Mouse (Mus musculus): ENCODE measurements around the gene Ubtf. TPM values are rescaled to one million over a fixed set of nuclear protein-coding genes. Genes with fewer than 3 reads are reported as not detected.
"Not testable (repeated sequence)": the region's sequence is repeated elsewhere in the genome, so short reads cannot be mapped to it uniquely, and the experiment has no call there.

Gene Ubtf
- total RNA-seq, 2 experiments from 2014 or later, result 101 to 103 TPM

- DNase-seq, result peak; percentile 54 to 78
These were observed 23.7 kb downstream of the Ubtf start for GRCm38 (mm10) chr11:102295598-102296471.

- no peak for DNase-seq
These were observed 24.5 kb downstream of the Ubtf start for GRCm38 (mm10) chr11:102294887-102295597.

- no peak for DNase-seq
These were observed 25.1 kb downstream of the Ubtf start for GRCm38 (mm10) chr11:102294416-102294815.

- DNase-seq, result no peak
These were observed 25.6 kb downstream of the Ubtf start for GRCm38 (mm10) chr11:102293971-102294370.

DNA sequence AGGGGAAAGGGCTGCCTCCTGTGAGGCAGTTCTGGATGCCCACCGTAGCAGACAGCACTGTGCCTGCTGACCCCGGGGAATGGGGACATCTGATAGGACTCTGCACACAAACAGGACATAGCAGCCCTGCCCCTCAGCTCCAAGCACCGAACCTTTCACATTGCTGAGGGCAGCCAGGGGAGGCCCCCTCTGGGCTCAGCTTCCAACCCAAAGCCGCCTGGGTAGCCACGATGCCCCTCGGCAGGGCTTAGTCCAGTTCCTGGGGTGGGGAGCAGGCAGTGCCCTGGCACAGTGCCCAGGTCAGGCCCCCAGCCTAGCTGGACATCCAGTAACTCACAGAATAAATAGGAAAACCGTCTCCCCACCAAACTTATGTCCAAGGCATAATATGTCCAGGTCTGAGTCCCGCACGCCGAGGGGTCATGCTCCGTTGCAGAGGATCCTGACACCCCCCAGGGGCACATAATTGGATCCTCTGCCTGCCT, 28.4 kb downstream of the Ubtf start:
- no peak for DNase-seq

DNA sequence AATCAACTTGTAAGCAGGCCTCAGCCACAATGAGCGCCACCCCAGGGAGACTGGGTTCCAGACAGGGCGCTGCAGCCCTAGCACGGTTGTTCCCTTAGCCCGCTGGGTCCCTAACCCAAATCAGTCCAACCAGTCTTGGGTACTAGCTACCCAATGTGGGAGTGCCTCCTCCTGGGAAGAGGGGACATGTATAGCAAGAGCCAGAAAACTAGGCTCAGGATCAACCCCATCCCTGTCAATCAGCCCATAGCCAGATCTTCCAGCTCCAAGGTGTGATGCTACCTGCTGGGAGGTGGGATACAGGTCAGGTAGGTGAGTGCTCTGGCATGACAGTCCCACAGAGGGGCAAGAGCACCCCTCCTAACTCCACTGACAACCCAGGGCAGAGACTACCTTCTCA, 29.4 kb downstream of the Ubtf start:
- no peak for DNase-seq

- DNase-seq, result no peak
These were observed 29.9 kb downstream of the Ubtf start for GRCm38 (mm10) chr11:102289511-102290100.

- DNase-seq, result peak in 1 of 2 experiments; percentile 28
These were observed 30.6 kb downstream of the Ubtf start for GRCm38 (mm10) chr11:102288913-102289312.

- DNase-seq, result no peak
These were observed 31.3 kb downstream of the Ubtf start for GRCm38 (mm10) chr11:102288027-102288804.

DNA sequence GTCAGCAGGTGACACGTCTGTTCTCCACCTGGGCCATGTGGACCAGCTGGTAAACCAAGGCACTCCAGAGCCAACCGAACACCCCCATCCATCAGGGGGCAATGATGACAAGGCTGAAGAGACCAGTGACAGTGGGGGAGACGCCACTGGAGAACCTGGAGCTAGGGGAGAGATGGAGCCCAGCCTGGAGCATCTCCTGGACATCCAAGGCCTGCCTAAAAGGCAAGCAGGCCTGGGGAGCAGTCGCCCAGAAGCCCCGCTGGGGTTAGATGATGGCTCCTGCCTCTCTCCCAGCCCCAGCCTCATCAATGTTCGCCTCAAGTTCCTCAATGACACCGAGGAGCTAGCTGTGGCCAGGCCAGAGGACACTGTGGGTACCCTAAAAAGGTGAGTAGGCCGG, 32.1 kb downstream of the Ubtf start:
- DNase-seq, result no peak

GRCm38 (mm10) chr11:102285095-102285834, 34.3 kb downstream of the Ubtf start:
- DNase-seq, result no peak

DNA sequence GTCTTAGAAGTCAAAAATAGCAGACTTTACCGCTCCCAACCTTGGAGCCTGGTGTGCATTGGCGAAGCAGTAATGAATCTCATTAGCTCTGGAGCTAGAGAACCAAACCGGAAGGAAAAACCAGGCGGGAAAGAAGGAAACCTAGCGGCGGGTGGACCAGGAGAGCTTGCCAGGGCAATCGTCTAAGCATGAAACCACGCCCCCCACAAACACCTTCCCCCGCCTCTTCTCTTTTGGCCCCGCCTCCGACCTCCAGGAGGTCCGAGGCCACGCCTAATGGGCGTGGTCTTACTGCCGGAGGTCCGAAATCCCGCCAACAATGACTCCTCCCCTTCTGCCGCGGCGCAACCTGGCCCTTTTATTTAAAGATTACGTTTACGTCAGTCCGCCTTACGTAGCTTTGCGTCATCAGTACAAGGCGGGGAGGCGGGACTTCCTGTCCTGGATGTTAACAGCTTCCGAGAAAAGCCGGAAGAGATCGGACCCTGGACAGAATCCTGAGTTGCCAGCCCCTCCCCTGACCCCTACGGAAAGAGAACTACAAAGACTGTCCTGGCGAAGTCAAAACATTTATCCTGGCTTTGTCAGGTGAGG, 34.9 kb downstream of the Ubtf start, which contains the start of gene Tmub2:
Tmub2 (plus strand) TSS at position 431 of the 594 bp plus-strand sequence.
- peak; percentile 94 to 96 for DNase-seq

DNA sequence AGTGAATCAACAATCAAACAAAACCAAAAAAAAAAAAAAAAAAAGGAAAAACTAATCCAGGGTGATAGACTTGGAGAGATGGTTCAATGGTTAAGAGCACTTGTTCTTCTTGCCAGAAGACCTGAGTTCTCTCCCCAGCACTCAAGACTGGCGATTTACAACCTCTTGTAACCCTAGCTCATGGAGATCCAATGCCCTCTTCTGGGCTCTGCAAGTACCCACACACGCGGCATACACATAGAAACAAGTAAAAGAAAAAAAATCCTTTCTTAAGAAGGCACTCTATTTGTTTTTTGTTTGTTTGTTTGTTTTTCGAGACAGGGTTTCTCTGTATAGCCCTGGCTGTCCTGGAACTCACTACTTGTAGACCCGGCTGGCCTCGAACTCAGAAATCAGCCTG, 35.6 kb downstream of the Ubtf start:
- no peak for DNase-seq

DNA sequence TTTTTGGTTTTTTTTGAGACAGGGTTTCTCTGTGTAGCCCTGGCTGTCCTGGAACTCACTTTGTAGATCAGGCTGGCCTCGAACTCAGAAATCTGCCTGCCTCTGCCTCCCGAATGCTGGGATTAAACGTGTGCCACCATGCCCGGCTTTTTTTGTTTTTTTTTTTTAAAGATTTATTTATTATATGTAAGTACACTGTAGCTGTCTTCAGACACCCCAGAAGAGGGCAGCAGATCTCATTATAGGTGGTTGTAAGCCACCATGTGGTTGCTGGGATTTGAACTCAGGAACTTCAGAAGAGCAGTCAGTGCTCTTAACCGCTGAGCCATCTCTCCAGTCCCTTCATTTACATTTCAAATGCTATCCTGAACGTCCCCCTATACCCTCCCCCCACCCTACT, 39.3 kb downstream of the Ubtf start:
- DNase-seq, result not testable (repeated sequence)

GRCm38 (mm10) chr11:102279595-102279994, 39.9 kb downstream of the Ubtf start:
- DNase-seq, result no peak

GRCm38 (mm10) chr11:102277754-102278153, 41.8 kb downstream of the Ubtf start:
- no peak for DNase-seq

DNA sequence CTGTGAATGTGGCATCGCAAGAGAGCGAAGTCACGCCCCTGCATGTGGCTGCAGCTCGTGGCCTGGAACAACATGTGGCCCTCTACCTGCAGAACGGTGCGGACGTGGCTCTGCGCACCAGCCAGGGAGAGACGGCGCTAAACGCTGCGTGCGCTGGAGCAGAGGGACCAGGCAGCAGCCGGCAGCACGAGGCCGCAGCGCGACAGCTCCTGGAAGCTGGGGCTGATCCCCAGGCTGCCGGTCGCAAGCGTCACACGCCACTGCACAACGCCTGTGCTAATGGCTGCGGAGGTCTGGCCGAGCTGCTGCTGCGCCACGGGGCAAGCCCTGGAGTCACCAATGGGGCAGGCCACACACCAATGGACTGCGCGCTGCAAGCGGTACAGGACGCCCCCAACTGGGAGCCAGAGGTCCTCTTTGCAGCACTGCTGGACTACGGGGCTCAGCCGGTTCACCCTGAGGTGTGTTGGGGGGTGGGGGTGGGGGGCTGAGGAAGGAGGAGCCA, 43.1 kb downstream of the Ubtf start:
- peak; percentile 62 to 66 for DNase-seq

DNA sequence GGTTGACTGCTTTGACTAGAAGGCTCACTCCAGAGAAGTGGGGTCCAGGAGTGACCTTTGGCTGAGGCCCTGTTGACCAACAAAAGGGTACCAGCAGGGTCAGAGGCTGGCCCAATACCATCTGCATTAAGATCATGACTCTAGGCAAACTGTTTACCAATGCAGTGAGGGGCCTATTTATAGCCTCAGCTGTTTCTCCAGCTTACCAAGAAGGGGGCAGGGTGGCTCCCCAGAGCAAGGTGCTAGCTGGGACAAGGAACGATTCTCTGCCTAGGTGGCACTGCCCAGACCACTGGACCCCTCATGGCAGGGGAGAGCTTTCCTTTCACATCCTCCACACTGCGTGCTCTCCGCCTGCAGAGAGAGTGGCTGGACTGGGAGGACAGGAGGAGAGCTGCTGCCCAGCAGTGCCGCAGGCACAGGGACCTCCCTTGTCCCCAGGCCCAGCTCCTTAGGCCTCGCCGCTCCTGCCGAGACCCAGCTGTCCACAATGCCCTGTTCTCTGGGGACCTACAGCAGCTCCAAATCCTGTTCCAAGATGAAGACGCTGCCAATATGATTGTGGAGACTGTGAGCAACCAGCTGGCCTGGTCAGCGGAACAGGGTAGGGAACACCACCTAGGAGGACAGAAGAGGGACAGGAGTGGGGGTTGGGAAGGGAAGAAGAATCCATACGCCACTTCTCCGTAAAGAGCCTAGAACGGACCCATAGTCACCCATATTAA, 50.9 kb downstream of the Ubtf start, which contains the start of gene Asb16:
Asb16 (plus strand) TSS at position 224 of the 725 bp plus-strand sequence.
- DNase-seq, result no peak

DNA sequence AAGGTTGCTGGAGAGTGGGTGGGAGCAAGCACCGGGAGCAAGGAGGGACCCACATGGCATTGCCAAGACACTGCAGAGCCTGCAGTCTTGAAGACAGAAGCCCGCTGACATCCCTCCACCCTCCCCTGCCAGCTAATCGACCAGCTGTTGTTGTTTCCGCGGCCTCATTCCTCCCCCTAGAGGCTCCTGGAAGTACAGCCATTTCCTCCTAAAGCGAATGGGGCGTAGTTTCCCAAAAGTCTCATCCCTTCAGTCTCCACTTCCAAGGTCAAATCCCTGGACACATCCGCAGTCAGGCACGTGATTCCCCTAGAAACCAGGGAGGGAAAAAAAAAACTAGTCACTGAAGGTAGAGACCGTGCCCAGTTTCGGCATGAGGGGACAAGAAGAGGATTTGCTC, 52.1 kb downstream of the Ubtf start:
- peak; percentile 78 to 85 for DNase-seq

All from adrenal gland, postnatal 36 days (tissue).